Mouse (Mus musculus): ENCODE measurements around the gene Ube3b.

The Ube3b gene

GRCm38 (mm10) chr5:114380209-114381012 is at the start of gene Ube3b, which contains the start of gene Kctd10:
Gene Ube3b, plus strand, starts transcription at chr5:114380607.
Gene Kctd10, minus strand, starts transcription at chr5:114380508.
- peak; percentile 83 for DNase-seq (ENCODE audit: low spot score)

- no peak for DNase-seq (ENCODE audit: low spot score)
Measured at GRCm38 (mm10) chr5:114342996-114343395, 37.4 kb upstream of the Ube3b start.

GRCm38 (mm10) chr5:114343612-114344011 is 36.8 kb upstream of the Ube3b start:
- DNase-seq (ENCODE audit: low spot score): no peak

- DNase-seq (ENCODE audit: low spot score): peak; percentile 34
Measured at GRCm38 (mm10) chr5:114345538-114345937, 34.9 kb upstream of the Ube3b start.

GRCm38 (mm10) chr5:114347005-114347404 is 33.4 kb upstream of the Ube3b start:
- no peak for DNase-seq (ENCODE audit: low spot score)

- DNase-seq (ENCODE audit: low spot score): peak; percentile 19
Measured at GRCm38 (mm10) chr5:114351490-114351889, 28.9 kb upstream of the Ube3b start.

GRCm38 (mm10) chr5:114356250-114356935 is 24.0 kb upstream of the Ube3b start:
- DNase-seq (ENCODE audit: low spot score): peak; percentile 74

- no peak for DNase-seq (ENCODE audit: low spot score)
Measured at GRCm38 (mm10) chr5:114356936-114357751, 23.3 kb upstream of the Ube3b start.

- DNase-seq (ENCODE audit: low spot score): no peak
Measured at GRCm38 (mm10) chr5:114358833-114359232, 21.6 kb upstream of the Ube3b start.

GRCm38 (mm10) chr5:114359586-114359985 is 20.8 kb upstream of the Ube3b start:
- no peak for DNase-seq (ENCODE audit: low spot score)

GRCm38 (mm10) chr5:114360968-114361367 is 19.4 kb upstream of the Ube3b start:
- DNase-seq (ENCODE audit: low spot score): no peak

GRCm38 (mm10) chr5:114365043-114365752 is 15.2 kb upstream of the Ube3b start:
- no peak for DNase-seq (ENCODE audit: low spot score)

- no peak for DNase-seq (ENCODE audit: low spot score)
Measured at GRCm38 (mm10) chr5:114368121-114368520, 12.3 kb upstream of the Ube3b start.

- DNase-seq (ENCODE audit: low spot score): no peak
Measured at GRCm38 (mm10) chr5:114368803-114369496, 11.5 kb upstream of the Ube3b start.

- DNase-seq (ENCODE audit: low spot score): no peak
Measured at GRCm38 (mm10) chr5:114369921-114370320, 10.5 kb upstream of the Ube3b start.

- no peak for DNase-seq (ENCODE audit: low spot score)
Measured at GRCm38 (mm10) chr5:114370371-114370776, 10.0 kb upstream of the Ube3b start.

- DNase-seq (ENCODE audit: low spot score): no peak
Measured at GRCm38 (mm10) chr5:114371331-114371730, 9.1 kb upstream of the Ube3b start.

GRCm38 (mm10) chr5:114371731-114372473 is 8.5 kb upstream of the Ube3b start:
- DNase-seq (ENCODE audit: low spot score): no peak

- no peak for DNase-seq (ENCODE audit: low spot score)
Measured at GRCm38 (mm10) chr5:114372565-114372964, 7.8 kb upstream of the Ube3b start.

GRCm38 (mm10) chr5:114373174-114373573 is 7.2 kb upstream of the Ube3b start:
- no peak for DNase-seq (ENCODE audit: low spot score)
